Mouse (Mus musculus): ENCODE measurements around the gene Zfp64. TPM values are rescaled to one million over a fixed set of nuclear protein-coding genes. Genes with fewer than 3 reads are reported as not detected.

Gene Zfp64
- total RNA-seq, 2 experiments from 2014 or later: 8.8 to 13.8 TPM

DNA sequence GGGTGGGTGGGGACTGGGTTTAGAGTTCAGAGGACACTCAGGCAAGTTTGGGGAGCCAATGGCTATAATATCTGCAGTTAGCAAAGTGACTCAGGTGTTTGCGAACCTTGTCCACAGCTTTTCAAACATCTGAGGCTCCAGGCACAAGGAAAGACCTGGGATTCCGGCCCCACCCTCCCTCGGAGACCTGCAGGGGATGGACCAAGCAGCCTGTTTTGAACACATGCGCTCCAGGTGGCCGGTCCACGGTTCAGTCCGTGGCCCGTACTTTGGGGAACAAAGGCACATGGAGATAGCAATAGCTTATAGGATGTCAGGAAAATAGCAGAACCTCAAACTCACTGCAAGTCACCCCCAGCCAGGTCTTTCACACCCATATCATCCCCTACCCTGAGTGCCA is 1.0 kb downstream of the Zfp64 start:
- ATAC-seq (ENCODE audit: poor library complexity, severe bottlenecking): peak; percentile 28

DNA sequence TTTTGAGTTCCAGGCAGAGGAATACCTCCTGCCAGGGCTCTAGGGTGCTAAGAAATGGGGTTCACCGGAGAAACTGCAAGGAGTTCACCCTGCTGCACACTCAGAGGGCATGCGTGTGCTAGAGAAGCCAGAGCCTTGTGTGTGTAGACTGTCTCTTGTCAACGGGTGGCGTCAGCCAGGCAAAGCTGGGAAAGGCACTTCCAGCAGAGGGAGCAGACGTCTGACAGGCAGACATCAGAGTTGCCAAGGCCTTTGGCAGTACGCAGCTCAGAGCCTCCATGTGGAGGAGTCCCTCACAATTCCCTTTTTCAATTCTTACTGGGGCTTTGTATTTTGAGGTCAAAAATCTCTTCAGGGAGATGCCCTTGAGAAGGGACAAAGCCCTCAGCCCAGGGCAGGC is 6.9 kb downstream of the Zfp64 start:
- no peak for ATAC-seq (ENCODE audit: poor library complexity, severe bottlenecking)

DNA sequence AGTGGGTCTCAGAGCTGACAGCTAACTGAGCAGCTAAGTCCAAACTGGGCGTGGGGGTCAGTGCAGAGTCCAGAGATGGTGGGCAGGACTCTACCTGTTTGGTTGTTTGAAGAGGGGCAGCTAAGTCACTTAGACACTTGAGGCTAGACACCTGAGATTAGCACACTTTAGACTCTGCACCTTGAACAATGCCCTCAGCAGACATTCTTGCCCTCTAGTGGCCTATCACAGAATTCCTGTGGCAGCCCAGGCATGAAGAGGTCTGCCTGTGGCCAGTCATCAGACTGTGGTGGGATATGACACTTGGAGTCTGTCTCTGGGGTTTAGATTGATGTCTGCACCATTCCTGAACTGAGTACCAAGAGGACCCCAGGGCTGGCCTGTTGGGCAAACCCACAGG is 7.7 kb downstream of the Zfp64 start:
- ATAC-seq (ENCODE audit: poor library complexity, severe bottlenecking): no peak

DNA sequence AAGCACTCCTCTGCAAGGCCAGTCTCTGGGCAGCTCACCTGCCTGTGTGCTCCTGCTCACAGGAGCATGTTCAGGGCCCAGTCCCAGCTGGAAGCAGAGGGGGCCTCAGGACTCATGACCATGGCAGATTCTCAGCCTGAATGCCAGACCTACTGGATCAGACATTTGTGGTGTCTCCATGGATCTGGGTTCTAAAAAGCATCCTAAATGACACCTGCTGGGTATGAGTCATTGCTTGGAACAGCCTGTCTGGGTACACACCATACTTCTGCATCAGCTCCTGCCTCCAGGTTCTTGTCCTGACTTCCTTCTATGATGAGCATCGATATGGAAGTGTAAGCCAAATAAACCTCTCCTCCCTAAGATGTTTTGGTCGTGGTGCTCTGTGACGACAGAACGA is 11.4 kb downstream of the Zfp64 start:
- ATAC-seq (ENCODE audit: poor library complexity, severe bottlenecking): no peak

DNA sequence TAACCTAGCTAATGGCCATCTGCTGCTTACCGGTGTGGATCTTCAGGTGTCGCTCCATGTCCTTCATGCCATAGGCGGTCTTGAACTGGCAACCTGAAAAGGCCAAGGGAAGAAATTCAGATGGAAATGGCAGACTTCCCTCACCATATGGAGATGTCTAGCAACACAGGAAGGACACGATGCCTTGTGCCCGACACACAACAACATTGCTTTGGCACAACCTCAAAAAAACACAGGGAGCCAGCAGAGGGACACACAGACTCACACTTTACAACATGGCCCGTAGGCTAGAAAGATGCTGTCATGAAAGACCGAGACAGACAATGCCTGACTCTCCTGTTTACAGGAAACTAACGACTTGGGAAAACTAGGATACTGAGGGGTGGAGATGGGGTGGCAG is 15.4 kb downstream of the Zfp64 start:
- ATAC-seq (ENCODE audit: poor library complexity, severe bottlenecking): no peak

DNA sequence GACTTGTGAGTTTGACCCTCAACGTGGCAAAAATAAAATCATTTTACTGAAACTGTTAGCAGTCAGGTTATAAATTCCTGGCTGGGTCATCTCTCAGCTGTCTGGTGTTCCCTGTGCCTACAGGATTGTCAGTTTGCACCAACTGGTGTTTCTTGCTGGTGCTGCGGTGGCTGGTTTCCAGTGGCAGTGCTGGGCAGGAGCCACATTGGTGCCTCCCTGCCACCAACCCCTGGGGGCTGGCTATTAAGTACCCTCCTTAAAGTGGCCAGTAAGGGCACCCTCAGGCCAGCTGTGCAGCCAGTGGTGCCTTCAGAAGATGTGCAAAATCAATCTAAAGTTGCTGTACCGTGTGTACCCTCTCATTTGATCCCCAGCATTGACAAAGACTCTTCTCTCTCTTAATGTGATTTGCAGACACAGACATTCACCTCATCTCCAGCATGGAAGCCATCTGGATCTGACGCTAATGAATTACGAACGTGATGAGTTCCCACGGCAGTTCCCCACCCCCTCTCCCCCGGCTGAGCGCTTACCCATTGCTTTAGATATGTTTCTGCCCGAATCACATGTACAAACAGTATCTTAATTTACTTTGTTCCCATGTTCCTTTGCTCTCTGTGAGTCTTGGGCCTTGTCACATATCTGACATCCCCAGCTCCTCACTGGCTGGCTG is 16.0 kb downstream of the Zfp64 start:
- no peak for ATAC-seq (ENCODE audit: poor library complexity, severe bottlenecking)

DNA sequence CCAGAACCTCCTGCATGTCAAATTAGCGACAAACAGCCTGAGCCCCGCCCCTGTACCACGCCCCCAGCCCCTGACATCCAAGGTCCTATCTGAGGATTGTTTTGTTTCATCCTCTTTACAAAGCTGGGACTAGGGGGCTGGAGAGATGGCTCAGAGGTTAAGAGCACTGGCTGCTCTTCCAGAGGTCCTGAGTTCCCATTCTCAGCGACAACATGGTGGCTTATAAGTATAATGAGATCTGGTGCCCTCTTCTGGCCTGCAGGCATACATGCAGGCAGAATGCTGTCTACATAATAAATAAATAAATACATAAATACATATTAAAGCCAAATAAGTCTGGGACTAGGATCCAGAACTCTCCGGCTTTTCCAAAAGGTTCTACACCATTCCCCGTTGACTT is 18.5 kb downstream of the Zfp64 start:
- no peak for ATAC-seq (ENCODE audit: poor library complexity, severe bottlenecking)

DNA sequence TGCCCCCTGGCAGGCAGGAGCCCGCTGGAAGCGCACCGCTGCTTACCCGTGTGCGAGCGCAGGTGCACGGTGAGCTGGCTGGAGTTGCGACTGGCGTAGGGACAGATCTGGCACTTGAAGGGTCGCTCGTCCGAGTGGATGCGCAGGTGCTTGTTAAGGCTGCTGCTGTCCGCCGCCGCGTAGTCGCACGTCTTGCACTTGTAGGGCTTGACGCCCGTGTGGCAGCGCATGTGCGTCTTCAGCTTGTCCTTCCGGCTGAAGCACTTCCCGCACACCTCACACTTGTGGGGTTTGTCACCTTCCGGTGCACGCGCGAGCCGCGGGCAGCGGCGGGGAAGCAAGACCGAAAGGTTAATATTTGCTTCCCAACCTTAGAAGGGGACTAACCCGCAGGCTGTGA is 20.2 kb downstream of the Zfp64 start:
- ATAC-seq (ENCODE audit: poor library complexity, severe bottlenecking): no peak

DNA sequence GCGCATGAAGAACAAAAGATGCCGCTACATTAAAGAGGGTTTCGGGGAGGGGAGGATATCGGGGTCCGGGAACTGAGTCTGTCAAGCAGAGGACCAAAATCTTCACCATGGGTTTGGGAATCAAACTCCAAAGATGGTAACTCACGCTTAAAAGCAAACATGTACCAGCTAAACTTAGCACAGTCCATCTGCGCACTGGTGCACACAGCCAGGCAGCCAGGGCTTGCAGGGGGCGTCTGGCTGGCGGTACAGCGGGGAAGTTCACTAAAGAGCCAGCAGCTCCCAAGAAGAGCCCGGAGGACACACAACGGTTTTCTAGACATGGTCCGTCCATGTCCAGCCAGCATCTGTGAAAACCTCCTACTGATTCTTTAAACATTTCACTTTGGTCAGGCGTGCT is 23.7 kb downstream of the Zfp64 start:
- ATAC-seq (ENCODE audit: poor library complexity, severe bottlenecking): no peak

DNA sequence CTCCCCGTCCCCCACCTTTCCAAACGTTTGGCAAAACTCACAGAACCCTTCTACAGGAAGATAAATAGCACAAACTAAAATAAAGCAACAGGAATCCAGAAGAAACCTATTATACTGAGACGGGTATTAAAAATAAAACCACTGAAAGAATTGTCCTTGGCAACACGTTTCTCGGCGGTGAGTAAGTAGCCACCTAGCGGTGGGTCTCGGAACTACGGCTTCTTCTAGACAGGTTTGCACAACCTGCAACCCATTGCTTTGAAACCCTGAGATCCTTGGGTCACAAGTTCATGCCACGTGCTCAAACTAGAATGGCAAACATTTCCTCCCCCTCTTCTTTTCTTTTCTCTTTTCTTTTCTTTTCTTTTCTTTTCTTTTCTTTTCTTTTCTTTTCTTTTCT is 25.7 kb downstream of the Zfp64 start:
- peak; percentile 67 for ATAC-seq (ENCODE audit: poor library complexity, severe bottlenecking)

DNA sequence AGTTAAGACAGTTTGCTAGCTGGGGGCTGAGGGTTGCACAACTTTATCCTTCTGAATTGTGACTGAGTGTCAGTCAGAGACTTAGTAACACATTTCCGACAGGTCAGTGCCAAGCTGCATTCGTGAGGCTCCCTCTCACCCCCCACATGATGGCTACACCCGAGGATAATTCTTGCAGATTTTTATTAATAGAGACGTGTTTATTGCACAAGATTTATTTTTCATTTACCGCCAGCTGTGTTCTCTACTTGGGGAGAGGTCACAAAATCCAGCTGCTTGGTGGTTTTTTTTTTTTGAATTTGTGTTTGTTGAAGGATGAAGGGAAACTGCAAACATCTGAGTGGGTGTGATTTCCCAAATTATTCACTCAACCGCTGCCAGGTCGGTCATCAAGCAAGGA is 28.0 kb downstream of the Zfp64 start:
- ATAC-seq (ENCODE audit: poor library complexity, severe bottlenecking): no peak

DNA sequence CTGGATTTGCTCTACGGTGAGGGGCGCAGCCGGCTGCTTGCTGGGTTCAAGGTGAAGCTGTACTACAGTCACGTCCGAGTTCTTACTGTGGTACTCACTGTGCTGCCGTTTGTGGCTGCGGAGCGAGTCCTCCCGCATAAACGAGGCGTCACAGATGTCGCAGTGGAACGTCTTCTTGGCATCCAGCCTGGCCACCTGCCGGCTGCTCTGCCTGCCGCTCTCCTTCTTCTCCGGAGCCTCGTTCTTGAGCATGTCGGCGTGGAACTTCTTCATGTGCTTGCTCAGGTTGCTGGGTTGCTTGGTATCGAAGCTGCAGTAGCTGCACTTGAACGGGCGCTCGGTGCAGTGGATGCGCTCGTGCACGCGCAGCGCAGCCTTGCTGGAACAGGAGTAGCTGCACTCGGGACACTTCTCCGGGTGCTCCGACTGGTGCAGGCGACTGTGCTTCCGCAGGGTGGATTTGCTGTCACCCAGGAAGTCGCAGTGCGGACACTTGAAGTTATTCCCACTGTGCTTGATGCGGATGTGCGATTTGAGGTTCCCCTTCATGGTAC is 29.1 kb downstream of the Zfp64 start:
- no peak for ATAC-seq (ENCODE audit: poor library complexity, severe bottlenecking)

DNA sequence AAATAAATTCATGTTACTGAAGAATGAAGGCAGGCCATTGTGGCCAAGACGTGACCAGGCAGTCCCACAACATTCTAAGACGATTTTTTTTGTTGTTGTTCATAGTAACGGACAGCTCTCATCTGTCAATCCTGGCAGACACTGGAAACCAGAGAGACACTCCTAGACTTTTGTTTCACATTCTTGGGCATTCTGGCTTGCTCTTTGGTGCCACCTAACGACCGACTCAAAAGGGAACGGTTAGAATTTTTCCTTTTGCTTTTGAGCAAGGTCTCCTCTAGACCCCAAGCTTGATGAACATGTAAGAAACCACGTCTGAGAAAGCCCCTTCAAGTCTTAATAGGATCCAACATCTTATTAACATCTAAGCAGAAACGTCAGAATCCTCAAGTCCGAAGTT is 31.7 kb downstream of the Zfp64 start:
- ATAC-seq (ENCODE audit: poor library complexity, severe bottlenecking): no peak

DNA sequence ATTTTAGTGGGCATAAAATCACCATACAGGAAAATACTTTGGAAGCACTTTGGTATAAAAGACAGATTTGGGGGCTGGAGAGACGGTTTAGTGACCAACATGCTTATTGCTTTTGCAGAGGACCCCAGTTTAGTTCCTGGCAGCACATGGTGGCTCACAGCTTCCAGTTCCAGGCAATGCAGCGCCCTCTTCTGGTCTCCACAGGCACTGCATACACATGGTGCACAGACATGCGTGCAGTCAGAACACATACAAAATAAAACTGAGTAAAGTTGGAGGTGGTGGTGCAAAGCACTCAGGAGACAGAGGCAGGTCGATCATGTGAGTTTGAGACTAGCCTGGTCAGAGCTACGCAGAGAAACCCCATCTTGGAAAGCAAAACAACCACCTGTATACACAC is 32.9 kb downstream of the Zfp64 start:
- no peak for ATAC-seq (ENCODE audit: poor library complexity, severe bottlenecking)

DNA sequence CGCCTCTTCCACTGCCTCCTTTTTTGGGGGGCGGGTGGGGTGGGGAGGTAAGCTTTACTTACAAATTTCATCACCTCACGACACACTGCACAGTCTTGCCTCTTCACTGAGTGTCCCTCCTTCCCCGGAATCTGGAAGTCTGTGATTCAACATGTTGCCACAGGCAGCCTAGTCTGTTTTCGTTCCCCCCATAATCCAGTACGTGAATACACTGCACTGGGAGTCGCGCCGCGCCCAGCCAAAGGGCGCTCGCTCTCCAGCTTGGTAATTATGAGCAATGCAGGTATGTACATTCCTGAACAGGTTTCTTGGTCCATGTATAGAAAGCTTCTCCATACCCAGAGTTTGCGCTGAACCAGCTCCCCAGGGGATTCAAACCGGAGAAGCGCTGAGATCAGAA is 35.4 kb downstream of the Zfp64 start:
- no peak for ATAC-seq (ENCODE audit: poor library complexity, severe bottlenecking)

DNA sequence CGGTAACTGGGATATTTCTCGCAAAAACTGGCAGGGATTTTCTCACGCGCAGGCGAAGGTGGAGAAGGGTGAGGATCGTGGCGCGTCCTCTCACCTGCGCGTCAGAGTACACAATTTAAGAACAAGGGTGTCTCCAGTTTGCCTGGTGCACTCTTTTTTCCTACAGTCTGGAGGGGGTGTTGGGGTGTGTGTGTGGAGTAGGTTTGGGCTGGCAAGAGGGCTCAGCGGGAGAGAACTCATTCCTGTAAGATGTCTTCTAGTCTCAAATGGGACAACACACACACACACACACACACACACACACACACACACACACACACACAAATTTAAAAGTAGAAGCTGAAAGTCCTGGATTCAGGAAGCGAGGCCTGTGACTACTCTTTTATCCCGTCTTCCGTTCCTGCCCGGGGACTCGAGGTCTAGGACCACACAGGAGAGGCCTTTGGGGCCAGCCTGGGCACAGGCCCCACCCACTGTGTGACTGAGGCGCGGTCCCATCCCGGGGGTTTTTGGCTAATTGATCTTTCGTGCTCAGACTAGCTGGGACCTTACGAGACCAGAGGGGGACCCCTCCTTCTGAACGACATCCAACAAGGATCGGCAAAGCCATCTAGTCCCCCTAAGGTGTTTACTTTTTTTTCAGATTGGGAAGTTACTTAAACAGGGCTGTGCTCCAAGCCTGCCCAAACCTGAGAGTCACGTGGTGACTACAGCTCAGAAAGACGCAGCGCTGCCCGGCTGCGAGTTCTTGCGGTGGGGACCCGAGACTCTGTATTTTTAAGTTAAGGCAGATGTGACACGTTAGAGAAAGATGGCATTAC is 42.3 kb downstream of the Zfp64 start:
- peak; percentile 10; the same call in 1 of the 2 replicates for ATAC-seq (ENCODE audit: poor library complexity, severe bottlenecking)

DNA sequence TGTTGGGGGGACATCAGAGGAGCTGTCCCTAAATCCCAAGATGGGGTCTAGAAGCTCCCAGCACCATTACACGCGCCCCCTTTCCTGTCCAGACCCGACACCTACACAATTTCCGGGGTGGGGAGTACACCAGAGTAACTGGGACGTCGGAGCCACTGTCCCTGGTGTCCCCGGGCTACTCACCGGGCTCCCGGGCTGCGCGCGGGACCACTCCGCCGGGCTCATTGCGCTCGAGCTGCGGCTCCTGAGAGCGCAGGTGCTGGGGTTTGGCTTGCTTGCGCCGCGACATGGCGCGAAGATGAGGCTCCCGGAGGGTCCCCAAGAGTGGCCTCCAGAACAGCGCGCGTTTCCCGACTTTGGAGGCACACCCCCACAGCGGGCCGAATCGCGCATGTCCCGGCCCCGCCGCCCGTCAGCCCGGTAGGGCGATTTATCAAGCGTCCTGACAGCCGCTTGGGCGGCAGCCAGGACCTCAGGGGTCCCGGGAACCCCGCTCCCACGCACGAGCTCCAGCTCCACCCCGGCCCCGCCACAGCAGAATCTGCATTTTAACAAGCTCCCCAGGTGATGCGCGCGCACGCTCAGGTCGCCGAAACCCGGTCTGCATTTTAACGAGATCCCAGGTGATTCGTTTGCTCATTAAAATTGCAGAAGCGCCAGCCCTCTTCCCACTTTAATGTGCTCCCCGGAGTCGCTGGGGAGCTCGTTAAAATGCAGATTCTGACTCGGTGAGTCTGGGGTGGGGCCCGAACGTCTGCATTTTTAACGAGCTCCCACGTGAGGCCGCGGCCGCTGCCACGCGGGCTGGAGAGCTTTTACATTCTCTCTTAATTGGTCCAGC is 43.1 kb downstream of the Zfp64 start:
- no peak for ATAC-seq (ENCODE audit: poor library complexity, severe bottlenecking)

DNA sequence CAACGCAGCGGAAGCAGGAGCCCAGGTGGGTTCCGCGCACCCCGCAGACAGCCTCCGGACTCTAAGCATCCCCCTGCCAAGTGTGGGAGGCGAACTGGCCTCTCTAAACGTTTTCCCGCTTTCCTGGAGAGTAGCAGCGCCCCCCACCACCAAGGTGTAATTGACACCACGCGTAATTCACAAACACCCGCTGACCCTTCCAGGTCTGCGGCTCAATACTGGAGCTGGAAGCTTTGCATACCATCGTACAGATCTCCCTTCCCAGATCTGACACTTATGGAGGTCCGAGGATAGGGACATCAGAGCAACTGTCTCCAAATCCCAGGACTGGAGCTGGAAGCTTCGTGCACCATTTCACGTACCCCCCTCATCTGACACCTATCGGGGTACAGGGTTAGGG is 43.9 kb downstream of the Zfp64 start:
- no peak for ATAC-seq (ENCODE audit: poor library complexity, severe bottlenecking)

DNA sequence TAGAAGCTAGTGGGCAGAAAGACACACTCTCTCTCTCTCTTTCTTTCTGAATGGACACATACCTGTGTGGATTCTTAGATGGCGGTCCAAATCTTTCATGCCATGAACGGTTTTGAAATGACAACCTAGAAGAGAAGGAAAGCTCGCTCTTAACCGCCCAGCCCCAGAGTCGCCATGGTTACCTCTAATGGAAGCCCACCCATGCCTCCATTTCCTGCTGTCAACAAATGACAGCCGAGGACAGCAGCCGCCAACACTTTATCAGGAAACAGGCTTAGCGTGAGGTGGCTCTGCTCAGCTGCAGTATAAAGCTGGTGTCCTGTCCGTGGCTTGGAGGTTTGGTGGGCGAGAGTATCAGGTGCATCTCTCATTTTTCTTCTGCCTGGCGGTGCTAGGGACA is 49.4 kb downstream of the Zfp64 start:
- no peak for ATAC-seq (ENCODE audit: poor library complexity, severe bottlenecking)

DNA sequence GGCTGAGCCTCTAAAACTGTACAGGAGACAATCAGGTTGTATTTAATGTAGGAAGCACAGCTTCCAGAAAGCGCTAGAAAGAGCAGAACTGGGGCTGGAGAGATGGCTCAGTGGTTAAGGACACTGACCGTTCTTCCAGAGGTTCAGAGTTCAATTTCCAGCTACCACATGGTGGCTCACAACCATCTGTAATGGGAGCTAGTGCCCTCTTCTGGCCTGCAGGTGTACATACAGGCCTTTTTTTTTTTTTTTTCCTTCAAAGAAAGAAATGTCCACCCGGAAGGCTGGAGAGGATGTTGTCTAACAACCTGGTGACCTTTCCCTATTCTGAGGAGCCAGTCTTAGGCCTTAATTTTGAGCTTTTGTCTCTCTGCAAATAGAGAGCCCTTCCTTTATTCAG is 50.5 kb downstream of the Zfp64 start:
- ATAC-seq (ENCODE audit: poor library complexity, severe bottlenecking): no peak

DNA sequence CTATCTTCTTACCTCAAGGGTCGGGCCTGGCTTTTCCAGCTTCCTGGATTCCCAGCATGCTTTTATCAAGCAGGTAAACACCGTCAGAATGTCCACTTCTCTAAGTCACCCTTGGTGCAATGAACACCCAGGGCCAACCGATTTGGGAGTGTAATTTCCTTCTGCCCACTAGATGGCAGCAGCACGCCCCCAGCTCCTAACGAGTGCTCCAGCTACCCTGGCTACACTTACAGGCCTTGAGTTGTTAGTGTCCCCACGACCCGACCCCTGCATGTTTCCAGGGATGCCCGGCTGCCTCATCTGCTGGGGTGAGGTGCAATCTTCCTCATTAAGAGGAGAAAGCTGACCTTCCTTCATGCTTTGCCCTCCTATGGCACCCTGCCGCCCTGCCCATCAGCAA is 51.2 kb downstream of the Zfp64 start:
- peak; percentile 87 for ATAC-seq (ENCODE audit: poor library complexity, severe bottlenecking)

All from megakaryocyte, adult 5-6 weeks (primary cell).